Mouse (Mus musculus) adrenal gland, adult (tissue): ENCODE measurements at regions not wholly inside any gene's neighbourhood (a gene's known extent, or its start where the extent isn't known, plus 50 kb on each side); places are given as distances from the start of the nearest gene placed in this dataset.

Experiments used
- DNase-seq, 2 experiments: peaks; one replicate each; pipeline ENCODE4 v3.0.0; 2022 to 2023; ENCODE audit warnings: low spot score in 1 of 2; ENCODE audit not compliant: inconsistent age in 2 of 2

DNA sequence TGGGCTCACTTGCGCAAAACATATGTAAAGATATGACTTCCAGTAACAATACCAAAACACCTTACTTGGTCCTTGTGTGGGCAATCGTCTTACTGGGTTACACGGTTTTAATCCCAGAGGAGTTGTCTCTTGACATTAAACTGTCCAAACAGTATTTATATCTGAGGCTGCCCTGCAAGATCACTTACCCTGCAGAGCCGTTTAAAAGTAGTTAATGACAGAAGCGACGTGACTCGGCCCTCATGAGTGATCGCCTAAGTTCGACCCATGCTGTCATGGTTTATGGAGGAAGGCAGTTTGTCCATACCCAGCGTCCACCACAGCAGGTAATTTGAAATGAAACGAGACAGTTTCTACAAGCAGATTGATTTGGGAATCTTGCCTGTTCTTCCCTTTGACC is 90.3 kb downstream of the Zfp281 start:
- no peak for DNase-seq

DNA sequence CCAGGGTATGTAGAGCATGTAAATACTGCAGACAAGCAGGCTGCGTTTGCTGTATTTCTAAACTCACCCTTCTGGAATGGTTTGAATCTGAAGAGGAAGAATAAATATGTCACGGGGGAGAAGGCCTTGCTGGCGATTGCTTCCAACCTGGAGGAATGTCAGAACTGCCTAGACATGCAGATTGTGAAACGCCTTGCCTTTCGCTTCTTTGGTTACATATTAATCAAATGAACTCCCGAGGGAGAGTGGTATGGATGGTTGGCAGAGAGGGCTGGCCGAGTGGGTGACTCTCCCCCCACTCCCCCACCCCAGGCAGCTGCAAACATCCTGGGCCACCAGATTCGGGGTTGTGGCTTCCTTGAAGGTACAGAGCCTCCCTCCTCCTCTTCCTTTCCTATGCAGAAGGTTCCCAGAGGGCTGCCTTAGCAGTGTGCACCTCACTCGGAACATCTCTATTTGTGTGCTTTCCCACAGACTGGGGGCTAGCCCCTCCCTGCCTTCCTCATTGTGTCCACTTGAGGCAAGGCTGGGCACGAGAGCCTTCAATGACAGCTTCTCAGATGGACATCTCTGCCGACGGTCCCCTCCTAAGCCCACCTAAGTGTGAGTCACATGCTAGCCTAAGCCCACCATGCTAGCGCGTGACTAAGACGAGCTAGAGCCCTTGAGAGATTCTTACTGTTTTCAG is 93.3 kb downstream of the Zfp281 start:
- DNase-seq: peak in 1 of 2 experiments; percentile 39

DNA sequence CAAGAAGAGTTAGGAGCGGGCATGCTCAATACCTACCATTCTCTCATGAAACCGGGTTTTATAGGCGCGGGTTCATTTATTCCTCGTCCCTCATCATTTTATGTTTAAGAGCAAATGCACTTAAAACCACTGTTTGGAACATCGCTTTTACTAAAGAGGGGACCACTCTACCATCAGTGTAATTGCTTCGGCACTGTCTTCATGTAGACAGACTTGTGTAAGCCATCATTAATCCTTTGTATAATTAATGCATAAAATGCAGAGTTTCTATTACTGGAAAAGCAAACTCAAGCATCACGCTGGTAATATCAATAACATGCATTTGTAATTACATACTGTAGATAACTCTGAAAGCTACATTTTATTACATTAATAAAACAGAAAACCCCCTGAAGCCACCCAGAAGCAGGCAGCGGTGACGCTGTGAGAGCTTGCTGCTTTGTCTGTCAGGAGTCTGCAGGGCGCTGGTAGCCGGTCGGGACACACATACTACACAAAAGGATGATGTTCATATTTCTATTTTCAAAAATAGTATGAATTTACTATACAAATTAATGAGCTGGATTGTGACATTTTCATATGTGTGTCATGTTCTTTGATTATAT is 99.2 kb downstream of the Zfp281 start:
- DNase-seq: no peak

DNA sequence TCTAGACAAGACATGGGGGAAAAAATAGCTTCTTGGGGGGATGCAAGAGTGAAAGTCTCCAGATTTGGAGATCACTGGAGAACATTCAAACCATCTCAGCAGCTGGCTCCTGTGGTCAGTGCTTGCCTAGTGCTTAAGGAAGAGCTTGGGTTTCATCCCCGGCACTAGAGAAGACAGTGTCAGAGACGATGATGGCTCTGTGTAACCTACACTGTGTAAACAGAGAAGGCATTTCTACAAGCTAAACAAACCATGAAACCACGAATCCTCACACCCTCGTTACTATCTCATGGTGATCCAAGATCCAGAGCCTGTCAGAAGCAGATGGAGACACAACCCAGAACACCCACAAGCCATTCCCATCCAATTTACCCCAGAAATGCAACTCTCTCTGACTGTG is 100.5 kb downstream of the Zfp281 start:
- no peak for DNase-seq

DNA sequence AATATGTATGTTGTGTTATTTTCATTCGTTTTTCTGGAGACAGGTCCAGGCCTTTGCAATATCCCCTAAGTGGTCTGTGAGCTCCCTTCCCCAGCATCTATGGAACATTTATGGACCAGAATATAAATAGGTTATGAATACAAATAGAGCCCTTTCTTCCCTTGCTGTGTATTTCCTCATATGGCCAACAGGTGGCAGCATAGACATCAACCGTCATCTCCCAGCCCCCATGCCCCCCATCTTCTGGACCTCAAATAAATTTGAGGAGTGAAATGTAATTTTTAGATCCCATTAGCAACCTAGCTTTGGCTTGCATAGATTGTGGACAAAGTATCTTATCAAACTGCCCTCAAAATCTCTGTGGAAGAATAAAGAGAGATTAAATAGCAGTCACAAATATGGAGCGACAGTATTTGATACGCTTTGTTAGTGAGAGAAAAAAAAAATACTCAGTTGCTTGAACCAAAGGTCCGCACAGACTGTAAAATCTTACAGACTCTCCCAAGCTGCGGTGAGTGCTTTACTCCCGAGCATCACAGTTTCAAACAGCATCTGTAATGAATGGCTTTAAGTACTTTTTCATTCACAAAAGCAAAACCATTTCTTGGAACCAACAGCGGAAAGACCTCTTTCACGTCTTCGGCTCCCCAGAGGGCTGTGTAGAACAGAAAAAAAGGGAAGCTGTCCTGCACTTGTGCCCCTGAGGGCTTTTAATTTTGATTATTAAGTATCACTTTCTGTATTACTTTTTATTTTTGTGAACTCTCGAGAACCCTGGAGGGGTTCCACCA is 101.6 kb downstream of the Zfp281 start:
- DNase-seq: peak in 1 of 2 experiments; percentile 68

DNA sequence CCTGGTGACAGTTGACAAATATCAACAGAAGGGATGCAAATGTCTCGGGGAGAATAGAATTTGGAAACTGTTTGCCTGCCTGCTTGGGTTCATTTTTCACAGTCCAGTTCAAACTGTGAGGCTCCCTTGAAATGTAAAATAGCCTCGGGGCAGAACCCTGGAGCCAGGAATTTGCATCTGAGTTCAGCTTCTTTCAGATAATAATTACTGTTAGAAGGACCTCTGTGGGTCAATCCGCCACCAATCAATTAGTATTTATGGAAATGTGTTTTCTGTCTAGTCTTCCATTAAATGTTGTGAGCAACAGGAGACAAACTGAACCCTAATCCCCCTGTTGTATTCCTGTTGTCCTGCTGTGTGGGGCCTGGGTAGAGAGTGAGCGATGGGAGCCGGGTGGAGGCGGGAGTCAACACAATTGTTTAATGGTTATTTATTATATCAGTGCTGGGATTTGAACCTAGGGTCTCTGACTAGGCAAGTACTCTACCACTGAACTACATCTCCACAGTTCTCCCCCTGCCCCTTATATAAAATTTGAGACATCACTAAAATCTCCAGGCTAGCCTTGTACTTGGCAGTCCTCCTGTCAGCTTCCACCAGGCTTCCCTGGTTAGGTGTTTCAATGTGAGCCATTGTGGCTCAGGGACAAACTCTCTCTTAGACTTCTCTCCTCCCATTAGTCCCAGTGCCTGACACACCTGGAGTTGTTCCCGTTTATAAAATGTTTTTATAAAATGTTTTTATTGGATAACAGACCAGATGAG is 103.3 kb downstream of the Zfp281 start:
- DNase-seq: no peak

DNA sequence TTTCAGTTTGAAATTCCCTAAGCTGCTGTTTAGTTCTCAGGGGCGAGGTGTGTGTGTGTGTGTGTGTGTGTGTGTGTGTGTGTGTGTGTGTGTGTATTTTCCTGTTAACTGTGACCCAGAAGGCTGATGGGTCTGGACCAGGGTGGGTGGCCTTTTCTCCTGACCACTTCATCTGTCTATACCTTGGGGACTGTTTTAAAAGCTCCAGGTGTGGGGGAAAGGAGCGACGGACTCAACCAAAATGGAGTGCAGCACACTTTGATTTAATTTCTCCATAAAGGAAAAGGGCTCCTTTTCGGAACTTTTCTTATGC is 103.9 kb downstream of the Zfp281 start:
- DNase-seq: no peak

DNA sequence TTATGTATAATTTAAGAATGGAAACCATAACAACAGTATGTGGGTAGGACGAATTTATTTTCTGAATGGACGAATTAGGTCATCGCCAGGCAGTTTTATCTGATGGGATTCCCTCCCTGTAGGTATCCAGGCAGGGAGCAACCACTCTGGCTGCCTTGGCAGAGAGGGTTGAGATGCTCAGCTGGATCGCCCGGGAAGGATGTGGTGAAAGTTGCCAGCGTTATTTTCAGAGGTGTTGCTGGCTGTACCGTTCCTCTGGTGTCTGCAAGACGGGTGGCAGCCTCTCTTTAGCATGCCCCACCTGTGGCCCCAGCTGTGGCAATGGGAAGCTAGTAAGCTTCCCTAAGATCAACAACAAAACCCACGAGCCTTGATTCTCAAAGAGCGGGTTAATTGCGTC is 105.9 kb downstream of the Zfp281 start:
- no peak for DNase-seq

DNA sequence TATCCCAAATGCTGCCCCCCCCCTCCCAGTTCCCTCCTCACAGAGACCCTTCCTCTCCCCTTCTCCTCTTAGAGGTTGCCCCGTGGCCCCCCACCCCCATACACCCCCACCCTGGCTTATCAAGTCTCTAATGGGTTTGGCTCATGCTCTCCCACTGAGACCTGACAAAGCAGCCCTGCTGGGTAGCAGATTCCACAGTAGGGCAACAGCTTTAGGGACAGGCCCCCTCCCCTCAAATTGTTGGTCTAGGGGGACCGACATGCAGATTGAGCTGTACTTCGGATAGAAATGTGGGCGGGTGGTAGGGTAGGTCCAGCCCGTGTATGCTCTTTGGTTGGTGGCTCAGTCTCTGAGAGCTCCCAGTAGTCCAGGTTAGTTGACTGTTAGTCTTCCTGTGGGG is 113.3 kb downstream of the Zfp281 start:
- DNase-seq: no peak

DNA sequence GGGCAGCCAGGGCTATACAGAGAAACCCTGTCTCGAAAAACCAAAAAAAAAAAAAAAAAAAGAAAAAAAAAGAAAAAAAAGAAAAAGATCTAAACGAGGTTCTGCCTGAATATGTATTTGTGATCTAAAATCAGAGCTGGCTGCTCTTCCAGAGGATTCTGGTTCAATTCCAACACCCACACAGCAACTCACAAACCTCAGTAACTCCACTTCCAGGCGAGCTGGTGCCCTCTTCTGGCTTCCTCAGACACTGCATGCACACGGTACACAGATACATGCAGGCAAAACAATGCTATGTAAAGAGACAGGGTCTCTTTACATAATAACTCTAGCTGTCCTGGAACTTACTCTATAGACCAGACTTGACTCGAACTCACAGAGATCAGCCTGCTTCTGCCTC is 114.8 kb downstream of the Zfp281 start:
- peak; percentile 42 to 78 for DNase-seq

DNA sequence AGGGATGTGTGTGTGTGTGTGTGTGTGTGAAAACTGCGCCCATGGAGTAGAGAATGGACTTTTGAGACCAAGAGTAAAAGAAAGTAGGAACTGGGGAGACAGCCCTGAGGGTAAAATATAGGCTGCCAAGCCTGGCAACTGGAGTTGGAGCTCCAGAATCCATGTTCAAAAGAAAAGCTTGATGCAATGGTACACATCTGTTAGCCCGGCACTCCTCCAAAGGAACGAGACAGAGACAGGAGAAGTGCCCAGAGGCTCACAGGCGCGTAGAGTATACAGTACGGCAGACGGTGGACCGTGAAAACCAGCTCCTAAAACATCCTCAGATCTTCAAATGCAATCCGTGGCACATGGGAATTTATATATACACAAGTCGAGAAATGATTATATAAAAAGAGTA is 116.4 kb downstream of the Zfp281 start:
- DNase-seq: no peak

DNA sequence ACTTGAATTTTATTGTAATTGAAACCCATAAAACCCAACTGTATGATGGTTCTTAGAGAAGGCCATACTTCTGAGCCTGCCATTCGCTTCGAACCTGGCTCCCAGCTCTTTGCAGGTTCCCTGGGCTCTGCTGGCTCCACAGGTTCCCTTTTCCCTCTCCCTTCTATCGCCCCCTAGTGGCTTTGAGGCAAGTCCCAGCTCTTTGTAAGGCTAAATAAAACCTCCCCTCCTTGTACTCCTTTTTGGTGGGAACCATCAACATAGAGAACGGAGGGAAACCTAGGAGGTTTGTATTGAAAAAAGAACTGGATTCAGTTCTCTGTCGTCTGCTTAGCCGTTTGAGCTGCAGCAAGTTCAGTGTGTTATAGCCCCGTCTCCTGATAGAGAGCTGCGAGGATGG is 124.5 kb downstream of the Zfp281 start:
- DNase-seq: peak; percentile 21 to 75

DNA sequence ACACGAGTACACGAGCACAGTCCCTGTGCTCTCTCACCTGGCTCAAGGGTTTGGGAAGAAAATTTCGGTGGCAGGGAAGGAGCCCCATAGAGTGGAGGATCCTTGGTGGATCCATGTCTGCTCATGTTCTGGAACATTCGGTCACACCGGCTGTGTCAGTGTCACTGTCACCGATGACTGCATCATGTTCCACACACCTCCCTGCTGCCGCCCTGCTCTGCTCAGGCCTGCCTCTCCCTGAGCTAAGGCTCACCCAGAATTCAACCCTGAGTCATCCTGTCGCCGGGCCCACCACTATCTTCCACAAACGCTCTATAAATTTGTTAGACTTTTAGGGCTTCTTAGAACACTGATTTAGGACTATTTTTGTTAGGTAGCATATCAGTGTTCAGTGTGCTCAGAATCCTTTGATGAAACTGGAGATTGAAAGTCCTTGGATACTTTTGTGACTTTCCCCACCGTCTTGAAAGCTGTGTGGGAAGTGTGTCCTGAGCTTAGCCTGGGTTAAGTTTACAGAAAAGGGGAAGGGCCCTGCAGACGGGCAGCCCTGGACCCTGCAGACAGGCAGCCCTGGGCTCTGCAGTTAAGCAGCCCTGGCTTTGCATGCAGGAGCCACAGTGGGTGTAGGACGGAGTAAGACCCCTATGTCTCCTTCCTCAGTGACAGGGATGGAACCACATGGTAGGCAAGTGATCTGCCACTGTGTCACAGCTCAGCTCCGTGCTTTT is 126.9 kb downstream of the Zfp281 start:
- peak; percentile 38 to 42 for DNase-seq

DNA sequence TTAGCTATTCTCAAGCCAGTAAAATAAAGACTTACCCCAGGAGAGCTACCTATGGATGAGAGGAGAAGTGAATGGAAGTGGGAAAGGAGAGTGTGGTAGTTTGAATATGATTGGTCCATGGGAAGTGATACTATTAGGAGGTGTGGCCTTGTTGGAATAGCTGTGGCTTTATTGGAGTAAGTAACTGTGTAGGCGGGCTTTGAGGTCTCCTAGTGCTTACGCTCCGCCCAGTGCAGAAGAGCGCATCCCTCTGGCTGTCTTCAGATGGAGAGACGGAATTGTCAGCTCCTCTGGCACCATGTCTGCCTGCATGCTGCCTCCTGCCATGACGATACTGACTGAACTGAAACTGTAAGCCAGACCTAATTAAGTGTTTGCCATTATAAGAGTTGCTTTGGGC is 129.6 kb downstream of the Zfp281 start:
- DNase-seq: no peak

DNA sequence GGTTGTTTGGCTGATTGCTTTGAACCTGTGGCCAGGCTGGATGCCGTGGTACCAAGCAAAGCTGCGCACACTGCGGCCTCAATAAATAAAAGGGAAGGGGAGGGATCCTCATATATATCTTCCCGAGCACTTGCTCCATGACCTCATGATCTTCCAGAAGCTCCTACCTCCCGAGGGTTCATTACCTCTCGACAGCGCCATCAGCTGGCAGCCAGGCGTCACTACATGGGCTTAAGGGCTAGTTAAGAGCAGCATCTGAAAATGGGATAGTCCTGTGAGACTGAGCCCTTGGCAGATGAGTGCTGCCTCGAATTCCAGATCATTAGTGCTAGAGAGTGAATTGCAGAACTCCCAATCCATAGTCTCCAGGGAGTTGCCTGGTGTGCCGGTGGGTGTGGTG is 134.0 kb downstream of the Zfp281 start:
- no peak for DNase-seq

DNA sequence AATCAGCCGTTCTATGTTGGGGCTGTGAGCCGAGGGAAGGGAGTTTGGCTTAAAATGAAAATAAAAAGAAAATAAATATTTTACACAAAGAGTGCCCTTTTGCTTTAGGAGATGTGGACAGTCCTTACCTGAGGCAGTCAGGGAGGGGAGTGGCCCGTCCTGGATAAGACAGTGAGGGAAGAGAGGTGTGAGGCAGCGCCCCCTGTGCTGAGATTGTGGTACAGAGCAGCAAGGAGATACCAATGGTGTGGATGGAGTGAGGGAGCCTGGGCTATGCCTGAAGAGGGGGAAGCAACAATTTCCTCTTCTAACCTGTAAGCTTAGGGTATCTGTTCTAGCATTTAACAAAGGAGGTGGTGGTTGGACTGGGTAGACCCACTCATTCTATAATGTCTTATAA is 134.5 kb downstream of the Zfp281 start:
- DNase-seq: no peak

DNA sequence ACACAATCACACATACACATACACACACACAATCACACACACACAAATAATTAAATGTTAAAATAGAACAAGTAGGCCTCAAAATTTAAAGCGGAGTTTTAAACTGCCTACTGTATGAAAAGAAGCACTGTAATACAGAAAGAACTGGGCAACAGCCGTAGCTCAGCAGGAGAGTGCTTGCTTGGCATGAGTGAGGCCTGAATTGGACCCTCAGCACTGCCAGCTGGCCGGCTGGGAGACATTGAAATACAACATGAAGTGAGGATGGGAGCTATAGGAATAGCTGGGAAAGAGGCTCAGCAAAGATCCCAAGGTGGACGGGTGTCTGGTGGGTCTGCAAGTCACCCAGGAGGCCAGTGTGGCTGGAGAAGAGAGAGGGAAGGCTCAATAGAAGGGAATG is 136.8 kb downstream of the Zfp281 start:
- DNase-seq: no peak

DNA sequence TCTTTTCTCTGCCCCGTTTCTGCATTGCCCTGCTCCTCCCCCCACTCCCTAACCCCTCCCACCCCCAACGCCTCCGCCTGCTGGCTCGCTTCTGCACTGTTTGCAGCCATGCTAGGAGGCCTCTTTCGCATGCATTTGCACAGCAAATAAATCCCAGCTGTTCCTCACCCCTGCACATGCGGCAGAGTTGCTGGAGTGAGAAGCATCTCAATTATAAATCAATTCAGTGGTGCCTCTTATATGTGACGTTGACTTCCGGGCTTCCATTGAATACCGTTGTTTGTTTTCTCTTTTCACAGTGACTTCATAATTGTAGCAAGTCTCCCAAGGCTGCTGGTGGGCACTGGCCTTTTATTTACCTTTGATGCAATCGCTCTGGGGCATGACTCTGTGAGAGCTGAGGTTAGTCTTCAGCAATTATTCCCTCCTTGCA is 144.3 kb downstream of the Zfp281 start:
- peak; percentile 14 to 67 for DNase-seq

DNA sequence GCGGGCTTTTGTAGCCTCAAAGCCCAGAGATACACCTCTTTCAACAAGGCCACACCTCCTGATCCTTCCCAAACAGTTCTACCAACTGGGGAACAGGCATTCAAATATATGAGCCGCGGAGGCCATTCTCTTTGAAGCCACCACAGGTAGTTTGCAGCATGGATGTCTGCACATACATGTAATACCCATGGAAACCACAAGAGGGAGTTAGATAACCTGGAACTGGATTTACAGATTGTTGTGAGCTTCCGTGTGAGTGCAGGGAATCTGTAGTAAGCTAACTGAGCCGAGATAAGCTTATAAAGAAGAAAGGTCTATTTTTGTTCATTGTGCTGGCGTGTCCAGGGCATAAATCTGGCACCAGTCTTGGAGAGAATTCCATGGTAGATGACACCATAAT is 149.0 kb downstream of the Zfp281 start:
- no peak for DNase-seq

DNA sequence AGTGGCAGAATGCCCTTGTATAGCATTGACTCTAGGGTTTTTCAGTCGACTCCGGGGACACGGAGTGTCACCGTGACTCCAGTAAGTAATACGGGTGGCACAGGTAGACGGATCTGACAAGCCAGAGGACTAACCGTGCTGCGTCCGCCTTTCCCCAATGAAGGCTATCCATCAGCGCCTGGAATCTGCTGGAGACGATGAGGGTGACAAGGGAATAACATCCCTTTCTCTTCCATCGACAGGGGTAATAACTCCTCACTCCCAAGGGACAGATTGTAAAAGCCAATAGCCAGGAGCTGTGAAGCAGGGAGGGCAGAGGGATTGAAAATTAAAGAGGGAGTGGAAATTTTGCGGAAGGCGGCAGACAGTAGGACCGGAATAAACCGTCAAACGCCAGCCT is 151.5 kb downstream of the Zfp281 start:
- DNase-seq: no peak
